Mouse (Mus musculus) bone marrow, adult 2 months (tissue): ENCODE measurements around the gene Riox2.

ENCODE experiments used
- CTCF ChIP-seq: fragments of 200-500 bp; IDR thresholded peaks from 2 replicates; pipeline ENCODE4 v1.5.1; 2011; ENCODE audit warnings: low read length, control low read depth; ENCODE audit not compliant: control insufficient read depth, insufficient read depth
- POLR2A ChIP-seq: fragments of 200-500 bp; IDR thresholded peaks from 2 replicates; pipeline ENCODE4 v1.6.1; 2011; ENCODE audit warnings: low read depth, mild to moderate bottlenecking, control low read depth, low read length, borderline replicate concordance; ENCODE audit not compliant: control insufficient read depth

- TF ChIP-seq CTCF (no peak), POLR2A (no peak)
Measured at GRCm38 (mm10) chr16:59535673-59536072, 64.1 kb downstream of the Riox2 start.
